Mouse (Mus musculus) intestine, postnatal 0 days (tissue): ENCODE data around the gene Gm49325. TPM values are rescaled to one million over a fixed set of nuclear protein-coding genes. Genes with fewer than 3 reads are reported as not detected.

ENCODE experiments used
- ATAC-seq: fragments of 200-750 bp; cut with Nextera tagmentation; 2 replicates; pipeline ENCODE4 v1.8.0; 2017; ENCODE audit warnings: mild to moderate bottlenecking, moderate TSS enrichment, moderate library complexity
- H3K27ac ChIP-seq: fragments of 300-500 bp; sonication (generic); 2 replicates; pipeline ENCODE4 v1.5.1; 2014; ENCODE audit warnings: mild to moderate bottlenecking, low read depth, low read length, moderate library complexity
- H3K27me3 ChIP-seq: fragments of 300-500 bp; sonication (generic); replicated peaks from 2 replicates; pipeline ENCODE4 v1.6.1; 2014; ENCODE audit warnings: low read length, mixed read lengths; ENCODE audit not compliant: control insufficient read depth, insufficient read depth
- H3K36me3 ChIP-seq: fragments of 300-500 bp; sonication (generic); 2 replicates; pipeline ENCODE4 v1.6.1; 2014; ENCODE audit warnings: mild to moderate bottlenecking, moderate library complexity; ENCODE audit not compliant: control insufficient read depth, insufficient read depth
- H3K4me1 ChIP-seq: fragments of 300-500 bp; sonication (generic); replicated peaks from 2 replicates; pipeline ENCODE4 v1.6.1; 2014; ENCODE audit warnings: antibody characterized with exemption, low read length, mixed read lengths; ENCODE audit not compliant: control insufficient read depth, insufficient read depth
- H3K4me2 ChIP-seq: fragments of 300-500 bp; sonication (generic); replicated peaks from 2 replicates; pipeline ENCODE4 v1.6.1; 2014; ENCODE audit warnings: low read depth, mild to moderate bottlenecking, moderate library complexity
- H3K4me3 ChIP-seq: fragments of 300-500 bp; sonication (generic); 2 replicates; pipeline ENCODE4 v1.5.1; 2014; ENCODE audit warnings: low read depth, low read length
- H3K9ac ChIP-seq: fragments of 300-500 bp; sonication (generic); 2 replicates; pipeline ENCODE4 v1.6.1; 2014; ENCODE audit warnings: mild to moderate bottlenecking, low read depth, low read length
- H3K9me3 ChIP-seq: fragments of 300-500 bp; sonication (generic); 2 replicates; pipeline ENCODE4 v1.6.1; 2016; ENCODE audit warnings: mixed run types; ENCODE audit not compliant: control insufficient read depth
- CTCF ChIP-seq: sonication (generic); IDR thresholded peaks from 2 replicates; pipeline ENCODE4 v1.5.1; 2016; ENCODE audit warnings: low read depth, mild to moderate bottlenecking, control low read depth, antibody characterized with exemption, moderate library complexity
- WGBS: fragments of 180-500 bp; shearing (Covaris S2); extraction: QIAGEN DNeasy Blood & Tissue Kit; methylation state at CpG from one replicate; pipeline ENCODE4 v1.1.7; 2014; 5-methylcytosine and 5-hydroxymethylcytosine counted together
- polyA plus RNA-seq: library from polyadenylated mRNA; unstranded; fragments of >200 nt; fragmentation: Nextera tagmentation; extraction: Ambion mirVana; gene quantifications from 2 replicates; pipeline ENCODE4 v1.2.1, GENCODE M21; 2015

Gene Gm49325
- polyA plus RNA-seq, 1 experiment from 2014 or later: 18.9 TPM

DNA sequence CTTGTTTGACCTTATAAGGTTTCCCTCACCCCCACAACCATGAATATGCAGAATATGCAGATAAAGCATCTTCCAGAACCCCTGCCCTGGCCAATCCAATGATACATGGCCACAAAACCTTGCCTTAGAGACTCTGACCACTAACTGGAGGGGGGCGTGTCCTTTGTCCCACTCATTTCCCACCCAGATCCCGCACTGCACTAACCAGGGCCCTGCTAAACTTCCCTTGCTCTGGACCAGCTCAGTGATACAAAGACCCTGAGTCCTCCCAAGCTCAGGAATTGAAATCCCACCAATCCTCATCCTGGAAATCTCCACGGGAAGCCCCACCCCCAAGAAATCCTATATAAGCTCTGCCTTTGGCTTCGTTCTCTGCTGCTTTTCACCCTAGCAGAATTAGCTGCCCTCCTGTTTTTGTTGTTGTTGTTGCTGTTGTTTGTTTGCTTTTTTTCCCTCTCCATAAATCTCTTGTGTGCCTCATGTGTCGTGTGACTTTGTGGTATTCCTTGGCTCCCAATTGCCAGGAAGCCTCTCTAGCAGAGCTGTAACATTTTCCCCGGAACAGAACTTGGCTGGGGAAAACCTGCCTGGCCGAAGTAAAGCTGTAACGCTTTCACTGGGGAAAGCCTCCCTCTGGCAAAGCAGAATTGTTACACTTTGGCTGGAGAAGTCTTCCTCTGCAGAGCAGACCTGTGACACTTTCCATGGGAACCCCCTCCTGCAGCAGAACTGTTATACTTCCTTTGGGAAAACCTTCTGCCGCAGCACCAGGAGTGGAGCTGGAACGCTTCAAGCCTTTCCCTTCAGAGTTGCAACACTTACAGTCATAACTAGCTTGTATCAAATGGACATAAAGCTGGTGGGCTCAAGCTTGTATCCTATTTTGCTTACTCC, 25.7 kb upstream of the Gm49325 start:
- no peak for ATAC-seq
- H3K27me3 ChIP-seq: no peaks in the 10 kb centered on the region
- 0 out of 2 replicates have a peak overlapping the region, but pooled peaks have one; percentile 9 for H3K27ac ChIP-seq
- H3K36me3 ChIP-seq: no peaks in the 10 kb centered on the region
- no peak for TF ChIP-seq CTCF
- WGBS: 52% methylated on average over 10 of the region's 10 CpGs
- no peak overlapping the region for H3K9ac ChIP-seq
- peaks cover 7% of the 10 kb centered on the region; the same call in 1 of the 2 replicates for H3K4me1 ChIP-seq
- H3K4me2 ChIP-seq: 0 out of 2 replicates have a peak overlapping the region, but pooled peaks have one; percentile 77
- no peaks in the 10 kb centered on the region for H3K9me3 ChIP-seq
- no peak overlapping the region for H3K4me3 ChIP-seq

DNA sequence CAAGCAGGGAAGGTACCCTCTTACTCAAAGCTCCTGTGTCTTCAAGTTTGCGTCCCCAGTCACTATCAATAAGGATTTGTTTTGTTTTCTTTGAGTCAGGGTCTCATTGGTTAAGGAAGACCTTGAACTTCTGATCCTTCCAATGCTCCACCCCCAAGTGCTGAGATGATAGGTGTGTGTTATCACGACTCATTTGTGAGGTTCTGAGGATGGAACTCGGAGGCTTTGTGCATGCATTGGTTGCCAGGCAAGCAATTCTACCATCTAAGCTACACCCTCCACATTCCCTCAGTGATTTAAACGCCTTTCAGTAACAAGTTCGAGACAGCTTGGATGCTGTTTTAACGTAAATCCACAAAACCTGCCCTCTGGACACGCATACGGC, 25.0 kb upstream of the Gm49325 start:
- no peaks in the 10 kb centered on the region for H3K27me3 ChIP-seq
- H3K27ac ChIP-seq: peak overlapping the region; percentile 99
- H3K4me3 ChIP-seq: peak overlapping the region; percentile 78
- H3K36me3 ChIP-seq: no peaks in the 10 kb centered on the region
- H3K4me2 ChIP-seq: peak overlapping the region; percentile 77
- H3K9ac ChIP-seq: peak overlapping the region; percentile 83; the same call in 1 of the 2 replicates
- 3% methylated on average over 8 of the region's 8 CpGs for WGBS
- no peaks in the 10 kb centered on the region for H3K9me3 ChIP-seq
- ATAC-seq: no peak
- H3K4me1 ChIP-seq: peaks cover 11% of the 10 kb centered on the region
- TF ChIP-seq CTCF: no peak

- Histone ChIP-seq H3K9ac (peak within 1 kb of the TSS; percentile 83), H3K4me1 (peaks cover 11% of the 10 kb centered on the region), H3K4me3 (peak within 1 kb of the TSS; percentile 78), H3K27me3 (no peaks in the 10 kb centered on the region), H3K9me3 (no peaks in the 10 kb centered on the region), H3K27ac (peak within 1 kb of the TSS; percentile 99), H3K4me2 (peak within 1 kb of the TSS; percentile 77), H3K36me3 (no peaks in the 10 kb centered on the region)
- ATAC-seq: peak; percentile 90
- WGBS: under 1% methylated on average over 64 of the region's 64 CpGs
- no peak; the same call in 1 of the 2 replicates for TF ChIP-seq CTCF
Observed at GRCm38 (mm10) chr10:77581408-77582284, 24.4 kb upstream of the Gm49325 start, which contains the start of gene Pttg1ip. Pttg1ip (plus strand) TSS chr10:77581720.

DNA sequence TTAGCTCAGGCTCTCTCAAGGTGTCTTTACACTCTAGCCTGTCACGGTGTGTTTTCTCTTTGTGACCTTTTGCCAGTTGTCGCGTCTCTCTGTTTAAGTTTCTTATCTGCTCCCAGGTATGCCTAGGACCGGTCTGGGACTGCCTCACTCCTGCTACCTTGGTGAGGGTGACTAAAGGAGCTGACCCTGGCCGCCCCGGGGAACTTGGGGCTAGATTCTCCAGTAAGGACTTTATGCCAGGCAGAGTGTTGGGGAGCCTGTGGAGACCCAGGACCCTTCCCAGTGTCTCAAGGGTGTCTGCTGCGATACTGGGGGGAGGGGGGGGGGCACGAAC, 23.7 kb upstream of the Gm49325 start:
- H3K9me3 ChIP-seq: no peaks in the 10 kb centered on the region
- no peak for TF ChIP-seq CTCF
- WGBS: 2% methylated on average over 8 of the region's 8 CpGs
- peak overlapping the region; percentile 78 for H3K4me3 ChIP-seq
- H3K4me2 ChIP-seq: peak overlapping the region; percentile 77
- H3K4me1 ChIP-seq: peaks cover 13% of the 10 kb centered on the region
- H3K27me3 ChIP-seq: no peaks in the 10 kb centered on the region
- H3K36me3 ChIP-seq: 0 out of 2 replicates have a peak, but pooled peaks cover under 1% of the 10 kb centered on the region
- H3K9ac ChIP-seq: peak overlapping the region; percentile 83
- peak; percentile 36; the same call in 1 of the 2 replicates for ATAC-seq
- H3K27ac ChIP-seq: peak overlapping the region; percentile 99

GRCm38 (mm10) chr10:77583795-77584422, 22.1 kb upstream of the Gm49325 start:
- peaks cover 24% of the 10 kb centered on the region for H3K4me1 ChIP-seq
- peak overlapping the region; percentile 57; the same call in 1 of the 2 replicates for H3K27ac ChIP-seq
- ATAC-seq: no peak
- 58% methylated on average over 10 of the region's 10 CpGs for WGBS
- H3K9ac ChIP-seq: no peak overlapping the region
- no peak overlapping the region for H3K4me3 ChIP-seq
- H3K36me3 ChIP-seq: peaks cover 17% of the 10 kb centered on the region; the same call in 1 of the 2 replicates
- TF ChIP-seq CTCF: no peak
- H3K9me3 ChIP-seq: no peaks in the 10 kb centered on the region
- H3K27me3 ChIP-seq: no peaks in the 10 kb centered on the region
- peak overlapping the region; percentile 77 for H3K4me2 ChIP-seq
